Mouse (Mus musculus): ENCODE measurements at regions not wholly inside any gene's neighbourhood (a gene's known extent, or its start where the extent isn't known, plus 50 kb on each side); places are given as distances from the start of the nearest gene placed in this dataset.

DNA sequence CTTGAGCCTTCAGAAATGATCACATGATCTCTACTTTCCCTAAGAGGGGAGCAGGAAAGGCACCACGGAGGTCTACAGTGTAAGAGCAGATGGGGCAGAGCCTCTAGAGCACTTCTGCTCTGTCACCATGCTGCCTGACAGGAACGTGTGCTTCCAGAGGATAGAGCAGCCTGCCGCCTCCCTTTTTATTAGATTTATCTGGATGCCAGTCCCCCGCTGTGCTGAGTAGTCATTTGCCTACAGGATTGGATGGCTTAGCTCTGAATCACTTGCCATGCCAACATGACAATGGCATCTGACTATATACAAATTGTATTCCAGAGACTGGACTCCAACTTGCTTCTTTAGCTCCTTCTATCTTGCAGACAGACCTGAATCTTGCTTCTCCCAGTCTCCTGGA, 234.2 kb upstream of the Rbfox1 start:
- no peak for TF ChIP-seq CTCF (IDR thresholded peaks at IDR 0.05; ENCODE audit: extremely low read depth, insufficient read length, insufficient replicate concordance, low read depth, low read length)
- TF ChIP-seq POLR2A (IDR thresholded peaks at IDR 0.05; ENCODE audit: low read depth, low read length) = no peak
